Mouse (Mus musculus) gastrocnemius, adult 18-20 months (tissue): ENCODE results near the gene Rabgap1. TPM values are rescaled to one million over a fixed set of nuclear protein-coding genes. Genes with fewer than 3 reads are reported as not detected.

Experiments used
- DNase-seq: peaks from one replicate; pipeline ENCODE4 v3.0.0; 2021; ENCODE audit warnings: low spot score
- total RNA-seq, 2 experiments: library from RNA; stranded (reverse); gene quantifications; 2 replicates each; pipeline ENCODE4 v1.2.3; 2021

Gene Rabgap1
- total RNA-seq, 2 experiments from 2014 or later: 30.5 to 32.3 TPM

GRCm38 (mm10) chr2:37511134-37511901 lies 68.2 kb downstream of the Rabgap1 start:
- DNase-seq: no peak

GRCm38 (mm10) chr2:37516030-37516710 lies 73.1 kb downstream of the Rabgap1 start, which contains the start of gene Gpr21:
Gene Gpr21, plus strand, starts transcription at chr2:37516332.
- no peak for DNase-seq

- DNase-seq: no peak
Measured at GRCm38 (mm10) chr2:37516922-37517462, 73.9 kb downstream of the Rabgap1 start.

- DNase-seq: no peak
Measured at GRCm38 (mm10) chr2:37518561-37519285, 75.6 kb downstream of the Rabgap1 start.

GRCm38 (mm10) chr2:37519286-37519640 lies 76.2 kb downstream of the Rabgap1 start:
- DNase-seq: no peak

- no peak for DNase-seq
Measured at GRCm38 (mm10) chr2:37527587-37527986, 84.5 kb downstream of the Rabgap1 start.

GRCm38 (mm10) chr2:37529397-37529796 lies 86.3 kb downstream of the Rabgap1 start:
- DNase-seq: no peak

GRCm38 (mm10) chr2:37530766-37531165 lies 87.7 kb downstream of the Rabgap1 start:
- no peak for DNase-seq

GRCm38 (mm10) chr2:37531639-37532038 lies 88.6 kb downstream of the Rabgap1 start:
- DNase-seq: no peak

- DNase-seq: no peak
Measured at GRCm38 (mm10) chr2:37549346-37550012, 106.4 kb downstream of the Rabgap1 start.

- DNase-seq: no peak
Measured at GRCm38 (mm10) chr2:37556366-37556765, 113.3 kb downstream of the Rabgap1 start.

- DNase-seq: no peak
Measured at GRCm38 (mm10) chr2:37565579-37565978, 122.5 kb downstream of the Rabgap1 start.

- no peak for DNase-seq
Measured at GRCm38 (mm10) chr2:37566035-37566434, 123.0 kb downstream of the Rabgap1 start.

- DNase-seq: no peak
Measured at GRCm38 (mm10) chr2:37569888-37570287, 126.8 kb downstream of the Rabgap1 start.

GRCm38 (mm10) chr2:37570703-37571102 lies 127.6 kb downstream of the Rabgap1 start:
- DNase-seq: no peak

- no peak for DNase-seq
Measured at GRCm38 (mm10) chr2:37572141-37572540, 129.1 kb downstream of the Rabgap1 start.

GRCm38 (mm10) chr2:37576661-37577060 lies 133.6 kb downstream of the Rabgap1 start:
- no peak for DNase-seq

- no peak for DNase-seq
Measured at GRCm38 (mm10) chr2:37578185-37578584, 135.1 kb downstream of the Rabgap1 start.

- no peak for DNase-seq
Measured at GRCm38 (mm10) chr2:37587919-37588318, 144.8 kb downstream of the Rabgap1 start.
